11 mouse cellular contexts compared by ENCODE assay signal in genomic region chr8:94262626-94263297, GRCm38 (mm10). TPM values are rescaled to one million over a fixed set of nuclear protein-coding genes. Genes with fewer than 3 reads are reported as not detected.
DNase-seq lines count a peak whose midpoint lies in the region; ATAC-seq and TF ChIP-seq lines count a peak whose summit lies in the region.
"Had no signal": no experiment of that assay in that cellular context is flagged by ENCODE, and none has a peak within 500 bp of the region (broad histone marks: within the 10 kb centered on the region; RNA-seq: fewer than 3 reads in every experiment).

No protein-coding gene starts in this region.

- no peak overlapping the region for H3K27ac ChIP-seq in heart, embryonic 12.5 days (ENCODE audit: poor library complexity, severe bottlenecking)
- no peak overlapping the region for H3K27ac ChIP-seq in midbrain, embryonic 11.5 days (ENCODE audit: low read depth, low read length)
- H3K27ac ChIP-seq in midbrain, postnatal 0 days (ENCODE audit: low read depth, low read length), result no peak overlapping the region
- H3K27ac ChIP-seq: hindbrain, embryonic 15.5 days; limb, embryonic 10.5 days had no signal

- H3K27me3 ChIP-seq in heart, embryonic 12.5 days (replicated peaks), result no peaks in the 10 kb centered on the region
- no peaks in the 10 kb centered on the region for H3K27me3 ChIP-seq in midbrain, embryonic 11.5 days (ENCODE audit: control insufficient read depth, insufficient read depth, low read length)
- H3K27me3 ChIP-seq in midbrain, postnatal 0 days (ENCODE audit: insufficient read depth, low read length), result no peaks in the 10 kb centered on the region
- H3K27me3 ChIP-seq: hindbrain, embryonic 15.5 days had no signal

- no peak overlapping the region for H3K4me3 ChIP-seq in heart, embryonic 12.5 days
- no peak overlapping the region for H3K4me3 ChIP-seq in midbrain, embryonic 11.5 days (ENCODE audit: low read depth, low read length)
- H3K4me3 ChIP-seq in midbrain, postnatal 0 days (ENCODE audit: low read depth, low read length), result no peak overlapping the region
- H3K4me3 ChIP-seq: erythroblast, embryonic 14.5 days; hindbrain, embryonic 15.5 days; limb, embryonic 10.5 days; myocyte had no signal

- TF ChIP-seq CTCF in midbrain, postnatal 0 days (IDR thresholded peaks at IDR 0.05), result no peak

- ATAC-seq in heart, embryonic 12.5 days (ENCODE audit: insufficient number of reproducible peaks, low FRiP score), result no peak
- ATAC-seq in midbrain, embryonic 11.5 days (ENCODE audit: low FRiP score), result no peak
- ATAC-seq in midbrain, postnatal 0 days (ENCODE audit: low FRiP score), result no peak

- no peaks in the 10 kb centered on the region for H3K9me3 ChIP-seq in heart, embryonic 12.5 days (replicated peaks)
- no peaks in the 10 kb centered on the region for H3K9me3 ChIP-seq in midbrain, embryonic 11.5 days (ENCODE audit: control insufficient read depth, low read length)
- H3K9me3 ChIP-seq in midbrain, postnatal 0 days (ENCODE audit: low read length), result no peaks in the 10 kb centered on the region
- H3K9me3 ChIP-seq: hindbrain, embryonic 15.5 days; limb, embryonic 10.5 days had no signal

- peaks cover 18% of the 10 kb centered on the region for H3K4me1 ChIP-seq in heart, embryonic 12.5 days (replicated peaks)
- H3K4me1 ChIP-seq in midbrain, embryonic 11.5 days (ENCODE audit: control insufficient read depth, insufficient read depth, low read length), result no peaks in the 10 kb centered on the region
- no peaks in the 10 kb centered on the region; the same call in 1 of the 2 replicates for H3K4me1 ChIP-seq in midbrain, postnatal 0 days (ENCODE audit: insufficient read depth, low read length)

- 76% methylated on average over 3 of the region's 3 CpGs for WGBS in heart, embryonic 12.5 days
- WGBS in midbrain, embryonic 11.5 days, result 79% methylated on average over 3 of the region's 3 CpGs
- 78% methylated on average over 3 of the region's 3 CpGs for WGBS in midbrain, postnatal 0 days

- H3K4me2 ChIP-seq in heart, embryonic 12.5 days, result no peak overlapping the region
- no peak overlapping the region for H3K4me2 ChIP-seq in midbrain, embryonic 11.5 days
- H3K4me2 ChIP-seq in midbrain, postnatal 0 days (ENCODE audit: low read depth, low read length, poor library complexity, severe bottlenecking), result no peak overlapping the region
- H3K4me2 ChIP-seq: hindbrain, embryonic 15.5 days had no signal

- no peak overlapping the region for H3K9ac ChIP-seq in heart, embryonic 12.5 days
- H3K9ac ChIP-seq in midbrain, embryonic 11.5 days (ENCODE audit: low read length), result no peak overlapping the region
- H3K9ac ChIP-seq in midbrain, postnatal 0 days (replicated peaks; ENCODE audit: low read length, poor library complexity, severe bottlenecking), result no peak overlapping the region
- H3K9ac ChIP-seq: hindbrain, embryonic 15.5 days had no signal

- no peaks in the 10 kb centered on the region for H3K36me3 ChIP-seq in heart, embryonic 12.5 days
- no peaks in the 10 kb centered on the region for H3K36me3 ChIP-seq in midbrain, embryonic 11.5 days (ENCODE audit: control insufficient read depth, insufficient read depth, low read length)
- H3K36me3 ChIP-seq in midbrain, postnatal 0 days (ENCODE audit: insufficient read depth, low read length), result no peaks in the 10 kb centered on the region
- H3K36me3 ChIP-seq: hindbrain, embryonic 15.5 days; limb, embryonic 10.5 days had no signal

- DNase-seq in heart, adult 8-10 months (ENCODE audit: low spot score), result peak; percentile 37
- peak; percentile 65 for DNase-seq in midbrain, embryonic 11.5 days (ENCODE audit: low spot score, missing footprints)
- DNase-seq in midbrain, postnatal 0 days (ENCODE audit: low spot score), result no peak
- peak; percentile 11 for DNase-seq in R1 (ENCODE audit: low read depth, low spot score)
- no peak for DNase-seq in neural tube, embryonic 10.5 days (ENCODE audit: extremely low spot score, low spot score)
- no peak for DNase-seq in frontal cortex, postnatal 25 days (ENCODE audit: low spot score in 2 of 2)

RNA-seq across cellular contexts. Expression of gene Nup93, which starts 48.4 kb away (rescaled TPM):
- 10 to 100 TPM; 12.4 to 17.9 (median 15.4) TPM for total RNA-seq in heart, adult 8-10 months (2022)
- 71.6 and 73.6 TPM in 2 replicates for polyA plus RNA-seq in heart, embryonic 12.5 days (2016; fragmentation: Nextera tagmentation; extraction: Ambion mirVana)
- 118 and 121 TPM in 2 replicates for polyA plus RNA-seq in midbrain, embryonic 11.5 days (2014; fragmentation: Nextera tagmentation; extraction: Ambion mirVana)
- total RNA-seq in midbrain, postnatal 0 days (2014; rRNA removed), result 47.9 and 65.3 TPM in 2 replicates
- 38.4 and 39.9 TPM in 2 replicates for polyA plus RNA-seq in midbrain, postnatal 0 days (2015; fragmentation: Nextera tagmentation; extraction: Ambion mirVana)

Comparison
In these comparisons a context has a peak if more than half of its experiments do, and no peak if none do; other contexts are left out.
1. DNase-seq: peak in heart, adult 8-10 months (single experiment), midbrain, embryonic 11.5 days (single experiment) and R1 (single experiment); none in midbrain, postnatal 0 days (single experiment), neural tube, embryonic 10.5 days (single experiment) and frontal cortex, postnatal 25 days (0 of 2).